Mouse (Mus musculus) erythroblast, embryonic 14.5 days (primary cell): ENCODE measurements around the gene Hcfc1r1.

Experiments used
- GATA1 ChIP-seq: IDR thresholded peaks from 2 replicates; pipeline ENCODE4 v1.6.1; 2012; ENCODE audit warnings: low read length, inconsistent platforms, mixed read lengths
- TAL1 ChIP-seq: IDR thresholded peaks from 3 replicates; pipeline ENCODE4 v1.6.1; 2012; ENCODE audit warnings: low read length, inconsistent platforms, mixed read lengths

- TF ChIP-seq GATA1 (no peak), TAL1 (no peak)
Observed at GRCm38 (mm10) chr17:23654001-23654400, 19.4 kb upstream of the Hcfc1r1 start.
